Mouse (Mus musculus) adipocyte (in vitro differentiated cells): ENCODE measurements around the gene Perp.

Source experiments
- DNase-seq: peaks from one replicate; pipeline ENCODE4 v3.0.0-alpha.2; 2016; ENCODE audit warnings: low spot score

Gene Perp

DNA sequence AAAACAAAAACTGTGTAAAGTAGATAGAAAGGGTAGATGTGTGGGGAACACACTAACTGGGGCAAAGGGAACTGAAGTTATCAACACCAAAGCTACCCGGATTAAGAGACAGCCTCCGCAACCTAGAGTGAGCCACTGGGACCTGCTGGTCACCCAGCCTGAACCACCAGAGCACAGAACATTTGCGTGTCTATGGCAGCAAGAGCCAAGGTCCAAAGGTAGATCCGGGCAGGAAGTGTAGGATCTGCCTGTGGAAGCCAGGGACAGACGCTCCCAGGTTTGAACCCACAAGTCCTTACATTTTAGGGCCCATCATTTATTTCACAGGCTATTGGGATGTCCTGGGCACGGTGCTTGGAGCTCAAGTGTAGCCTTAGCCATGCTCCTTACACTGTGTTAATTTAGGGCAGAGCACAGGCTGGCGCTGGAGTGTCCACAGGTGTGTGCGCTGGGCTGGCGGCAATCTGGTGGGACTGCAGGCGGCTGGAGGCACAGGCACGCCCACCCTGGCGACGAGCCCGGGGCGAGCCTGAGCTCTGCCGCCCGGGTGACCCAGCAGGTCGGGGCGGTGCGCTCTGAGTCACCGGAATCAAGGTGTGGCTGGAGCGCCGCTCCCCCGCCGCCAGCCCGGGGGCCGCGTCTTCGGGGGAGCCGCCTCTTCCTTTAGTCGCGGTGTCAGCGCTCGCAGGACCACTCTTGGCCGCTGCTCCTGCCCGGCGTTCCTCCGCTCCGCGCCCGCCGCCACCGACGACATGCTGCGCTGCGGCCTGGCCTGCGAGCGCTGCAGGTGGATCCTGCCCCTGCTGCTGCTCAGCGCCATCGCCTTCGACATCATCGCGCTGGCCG, at the start of gene Perp:
Gene Perp, plus strand, starts transcription at position 580 of the 846 bp plus-strand sequence.
- DNase-seq, result no peak

DNA sequence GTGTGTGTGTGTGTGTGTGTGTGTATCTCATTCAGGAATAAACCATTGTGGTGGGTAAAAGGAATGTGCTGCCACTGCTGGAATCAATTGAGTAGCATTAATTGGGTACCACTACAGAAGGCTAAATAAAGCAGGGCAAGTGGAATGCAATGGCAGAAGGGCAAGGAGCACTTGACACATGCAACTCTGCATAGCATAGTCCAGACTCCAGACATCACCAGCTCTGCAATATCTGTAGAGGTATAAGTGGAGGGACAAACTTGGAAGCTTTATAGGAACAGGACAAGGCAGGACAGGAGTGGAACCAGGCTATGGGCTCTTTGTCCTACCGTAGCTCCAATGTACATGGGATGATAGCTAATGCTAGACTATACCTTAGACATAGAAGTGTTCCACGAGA, 33.1 kb upstream of the Perp start:
- DNase-seq, result no peak

DNA sequence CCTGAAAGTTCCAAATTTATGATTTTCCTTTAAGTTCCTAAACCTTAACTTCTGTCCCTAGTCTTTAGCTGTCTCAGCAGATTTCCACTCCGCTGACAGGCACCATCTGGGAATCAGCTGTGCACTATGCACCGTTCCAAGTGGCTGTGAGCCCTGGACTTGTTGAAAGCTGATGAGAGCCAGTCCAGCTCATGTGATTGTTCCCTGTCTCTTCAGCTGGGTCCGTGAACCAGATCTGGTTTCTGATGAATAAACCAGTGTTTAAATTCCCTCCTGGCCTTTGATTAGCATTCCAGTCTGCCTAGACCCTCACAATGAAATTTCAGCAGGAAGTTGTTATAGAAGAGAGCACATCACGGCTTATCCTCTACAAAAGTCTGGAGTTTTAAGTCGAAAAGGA, 28.3 kb upstream of the Perp start:
- peak; percentile 31 for DNase-seq

DNA sequence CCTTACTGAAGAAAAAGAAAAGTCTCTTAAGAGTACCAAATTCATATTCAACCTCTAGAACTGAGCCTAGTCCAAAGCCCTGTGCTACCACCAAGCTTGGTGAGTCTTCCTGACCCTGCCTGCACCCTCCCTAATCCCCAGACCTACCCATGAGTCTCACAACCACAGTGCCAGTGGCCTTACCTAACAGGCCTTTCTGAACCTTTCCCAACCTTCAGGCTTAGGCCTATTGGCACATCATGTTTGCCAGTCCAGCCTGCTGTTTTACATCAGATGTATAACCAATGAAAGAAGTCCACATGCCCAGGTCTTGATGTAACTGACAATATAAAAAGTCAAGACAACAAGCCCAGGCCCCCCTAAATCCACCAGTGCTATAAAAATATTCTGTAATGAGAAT, 19.7 kb upstream of the Perp start:
- no peak for DNase-seq

DNA sequence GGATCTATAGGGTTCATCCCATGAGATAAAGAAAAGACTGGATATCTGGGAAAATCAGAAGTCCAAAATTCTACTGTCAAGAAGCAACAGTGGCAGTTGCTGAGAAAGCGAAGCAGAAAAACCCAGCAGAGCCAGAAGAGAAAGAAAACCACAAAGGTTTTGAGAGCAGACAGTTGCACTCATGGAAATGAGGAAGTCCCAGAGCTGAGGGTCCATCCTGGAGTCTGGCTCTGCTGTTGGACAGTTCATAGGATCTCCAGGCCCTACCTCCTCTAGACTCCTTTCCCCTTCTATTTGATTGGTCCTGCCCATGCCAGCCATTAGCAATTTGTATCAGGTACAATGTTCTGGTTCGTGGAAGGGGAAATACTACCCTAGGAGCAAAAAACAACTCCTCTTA, 18.7 kb upstream of the Perp start:
- DNase-seq, result no peak

DNA sequence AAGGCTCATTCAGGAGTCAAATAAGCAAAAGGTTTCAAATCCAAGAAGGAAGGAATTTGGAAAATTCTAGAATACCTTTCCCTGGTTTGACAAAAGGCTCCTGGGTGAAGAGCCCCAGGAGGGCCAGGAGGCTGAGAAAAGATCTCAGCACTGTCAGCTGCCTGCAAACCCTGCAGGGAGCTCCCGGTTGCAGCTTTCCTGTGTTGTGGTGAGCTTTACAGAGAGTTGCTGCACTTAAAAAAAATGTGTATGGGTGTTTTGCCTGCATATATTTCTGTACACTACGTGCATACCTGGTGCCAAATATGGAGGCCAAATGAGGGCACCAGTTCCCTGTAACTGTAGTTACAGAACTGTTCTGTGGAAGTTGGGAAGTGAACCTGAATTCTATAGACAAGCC, 16.9 kb upstream of the Perp start:
- no peak for DNase-seq

- DNase-seq, result no peak
Observed at GRCm38 (mm10) chr10:18830359-18830758, 14.5 kb upstream of the Perp start.

DNA sequence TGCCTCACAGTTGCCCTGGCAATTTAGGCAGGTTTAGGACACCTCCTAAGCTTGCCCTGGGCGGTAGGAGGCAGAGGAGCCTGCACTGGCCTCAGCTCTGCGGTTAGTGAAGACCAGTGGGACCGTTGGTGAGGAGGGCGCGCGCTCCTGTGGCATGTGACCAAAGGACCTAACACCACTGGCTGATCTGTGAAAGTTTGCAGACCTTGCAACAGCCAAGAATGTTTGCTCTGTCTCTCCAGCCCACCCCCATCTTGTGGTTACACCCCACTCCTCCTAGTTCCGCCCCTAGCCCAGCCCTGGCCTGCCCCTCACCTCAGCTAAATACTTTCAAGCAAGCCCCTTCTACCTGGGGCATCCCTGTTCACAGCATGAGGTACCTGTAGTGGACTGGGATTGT, 13.0 kb upstream of the Perp start:
- no peak for DNase-seq

- DNase-seq, result no peak
Observed at GRCm38 (mm10) chr10:18834389-18834788, 10.4 kb upstream of the Perp start.

- DNase-seq, result peak; percentile 43
Observed at GRCm38 (mm10) chr10:18835684-18836479, 8.9 kb upstream of the Perp start.

DNA sequence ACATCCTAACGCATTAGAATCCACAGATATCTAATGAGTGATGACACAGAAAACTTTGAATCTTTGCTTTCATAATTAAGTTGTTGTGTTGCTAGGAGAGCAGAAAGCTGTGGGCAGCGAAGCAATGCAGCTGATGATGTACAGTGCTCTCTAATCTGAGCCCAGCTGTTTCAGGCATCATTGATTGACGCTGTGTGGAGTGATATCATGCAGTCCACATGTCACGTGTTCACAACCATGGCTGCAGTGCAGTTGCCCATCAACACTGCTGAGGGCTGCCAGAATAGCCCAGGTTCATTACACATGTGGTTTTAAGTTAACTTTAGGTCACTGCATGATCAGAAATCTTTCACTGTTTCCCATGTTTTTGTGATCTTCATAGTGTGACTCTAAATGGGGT, 5.3 kb upstream of the Perp start:
- DNase-seq, result no peak

DNA sequence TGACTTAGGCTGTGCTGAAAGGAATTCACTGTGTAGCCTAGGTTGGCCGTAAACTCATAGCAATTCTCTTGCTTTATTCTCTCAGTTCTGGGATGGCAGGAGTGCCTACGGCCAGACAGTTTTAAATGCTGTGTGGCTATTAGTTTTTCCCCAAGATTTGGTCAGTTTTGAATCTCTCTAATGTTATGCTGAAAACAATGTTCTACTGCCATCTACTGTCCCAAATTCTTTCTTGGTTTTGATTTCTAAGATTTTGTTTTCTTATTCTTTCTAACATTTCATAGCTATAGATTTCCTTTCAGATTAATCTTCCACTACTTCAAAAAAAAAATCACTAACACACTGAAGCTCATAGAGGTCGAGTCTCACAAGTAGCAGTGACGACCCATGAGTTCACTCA, 4.1 kb upstream of the Perp start:
- peak; percentile 10 for DNase-seq

DNA sequence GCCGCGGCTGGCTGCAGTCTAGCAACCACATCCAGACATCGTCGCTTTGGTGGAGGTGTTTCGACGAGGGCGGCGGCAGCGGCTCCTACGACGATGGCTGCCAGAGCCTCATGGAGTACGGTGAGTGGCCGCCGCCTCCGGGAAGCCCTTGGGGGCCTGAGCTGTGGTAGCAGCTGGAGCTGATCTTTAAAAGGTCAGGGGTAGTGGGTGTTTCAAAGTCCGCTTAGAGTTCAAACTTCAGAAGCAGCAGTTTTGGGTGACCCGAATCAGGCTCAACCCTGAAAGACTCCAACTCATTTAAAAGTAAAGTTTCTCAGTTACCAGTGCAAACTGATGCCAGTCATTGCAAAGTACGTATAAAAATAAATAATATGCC, 455 bp downstream of the Perp start:
- DNase-seq, result no peak

DNA sequence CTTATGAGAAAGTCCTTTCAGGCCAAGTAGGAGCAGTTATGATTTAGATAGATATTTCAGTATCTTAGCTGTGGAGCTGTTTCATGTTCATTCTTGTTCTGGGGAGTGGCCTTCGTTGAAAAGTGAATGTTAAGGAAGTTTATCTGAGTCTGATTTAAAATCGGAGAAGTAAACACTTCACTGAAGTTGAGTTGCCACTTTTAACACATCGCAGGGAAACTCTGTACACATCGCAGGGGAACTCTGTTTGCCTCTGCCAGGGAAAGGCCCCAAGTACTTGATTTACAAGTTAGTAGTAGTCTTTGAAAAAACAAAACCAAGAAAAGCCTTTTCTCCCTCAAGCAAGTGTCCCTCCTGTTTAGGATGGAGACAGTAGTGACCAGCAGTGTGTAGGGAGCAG, 891 bp downstream of the Perp start:
- DNase-seq, result no peak

- no peak for DNase-seq
Observed at GRCm38 (mm10) chr10:18846474-18847264, 1.8 kb downstream of the Perp start.

DNA sequence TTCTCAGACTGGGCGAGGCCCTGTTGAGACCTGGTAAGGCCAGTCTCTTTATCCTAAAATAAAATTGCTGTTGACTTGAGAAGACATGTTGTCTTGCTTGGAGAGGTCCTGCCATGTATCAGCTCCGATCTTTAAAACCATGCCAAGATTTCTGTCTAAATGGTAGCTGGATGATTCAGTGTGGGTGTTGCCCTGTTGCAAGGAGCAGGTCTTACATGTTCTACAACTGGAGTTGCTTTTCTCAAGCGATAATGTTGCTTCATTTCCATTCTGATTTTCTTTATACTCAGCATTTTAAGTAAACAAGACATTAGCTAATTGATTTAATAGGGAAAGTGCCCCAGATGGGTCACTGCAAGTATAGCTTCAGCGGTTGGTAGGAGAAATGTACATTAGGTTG, 5.4 kb downstream of the Perp start:
- no peak for DNase-seq

GRCm38 (mm10) chr10:18853417-18853816, 8.6 kb downstream of the Perp start:
- DNase-seq, result no peak

DNA sequence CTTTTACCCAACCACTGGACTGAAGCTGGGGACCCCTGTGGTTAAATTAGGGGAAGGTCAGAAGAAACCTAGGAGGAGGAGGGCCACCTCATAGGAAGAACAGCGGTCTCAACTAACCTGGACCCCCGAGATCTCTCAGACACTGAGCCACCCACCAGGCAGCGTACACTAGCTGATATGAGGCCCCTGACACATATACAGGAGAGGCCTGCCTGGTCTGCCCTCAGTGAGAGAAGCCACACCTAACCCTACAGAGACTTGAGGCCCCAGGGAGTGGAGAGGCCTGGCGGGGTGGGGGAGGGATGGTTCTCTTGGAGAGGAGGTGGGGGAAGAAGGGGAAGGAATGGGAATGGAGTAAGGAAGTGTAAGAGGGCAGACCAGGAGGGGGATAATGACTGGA, 12.4 kb downstream of the Perp start:
- DNase-seq, result no peak

- no peak for DNase-seq
Observed at GRCm38 (mm10) chr10:18859632-18860031, 14.8 kb downstream of the Perp start.

GRCm38 (mm10) chr10:18860119-18860824, 15.5 kb downstream of the Perp start:
- DNase-seq, result no peak

DNA sequence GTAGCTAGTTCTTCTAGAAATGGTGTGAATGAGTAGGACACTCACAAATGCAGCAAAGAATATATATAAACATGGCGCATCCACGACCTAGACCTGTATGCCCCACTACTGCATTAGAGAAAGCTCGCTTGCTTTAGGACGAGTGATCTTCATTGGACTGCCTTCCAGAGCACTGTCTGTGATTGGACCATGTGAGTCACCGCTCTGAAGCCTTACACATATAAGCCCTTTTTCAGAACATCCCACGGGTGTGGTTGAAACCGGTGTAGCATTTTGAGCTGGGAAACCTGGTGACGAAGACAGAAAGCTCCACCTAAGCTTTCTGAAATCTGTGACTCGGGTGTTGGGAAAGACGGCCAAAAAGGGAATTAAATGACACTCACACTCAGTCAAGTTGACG, 16.0 kb downstream of the Perp start:
- no peak for DNase-seq

- no peak for DNase-seq
Observed at GRCm38 (mm10) chr10:18861418-18861817, 16.6 kb downstream of the Perp start.
